Mouse (Mus musculus) brain, embryonic 14.5 days (tissue): ENCODE measurements around the gene Pnkp.

ENCODE experiments used
- CTCF ChIP-seq: fragments of 200-500 bp; IDR thresholded peaks from 2 replicates; pipeline ENCODE4 v1.5.1; 2012; ENCODE audit warnings: inconsistent platforms, mild to moderate bottlenecking, moderate library complexity, borderline replicate concordance; ENCODE audit not compliant: insufficient read depth, insufficient read length; ENCODE audit errors: extremely low read depth
- POLR2A ChIP-seq: fragments of 200-500 bp; IDR thresholded peaks from 2 replicates; pipeline ENCODE4 v1.6.1; 2012; ENCODE audit warnings: mild to moderate bottlenecking, inconsistent platforms, borderline replicate concordance; ENCODE audit not compliant: poor library complexity, insufficient read depth, insufficient read length, severe bottlenecking; ENCODE audit errors: extremely low read depth

DNA sequence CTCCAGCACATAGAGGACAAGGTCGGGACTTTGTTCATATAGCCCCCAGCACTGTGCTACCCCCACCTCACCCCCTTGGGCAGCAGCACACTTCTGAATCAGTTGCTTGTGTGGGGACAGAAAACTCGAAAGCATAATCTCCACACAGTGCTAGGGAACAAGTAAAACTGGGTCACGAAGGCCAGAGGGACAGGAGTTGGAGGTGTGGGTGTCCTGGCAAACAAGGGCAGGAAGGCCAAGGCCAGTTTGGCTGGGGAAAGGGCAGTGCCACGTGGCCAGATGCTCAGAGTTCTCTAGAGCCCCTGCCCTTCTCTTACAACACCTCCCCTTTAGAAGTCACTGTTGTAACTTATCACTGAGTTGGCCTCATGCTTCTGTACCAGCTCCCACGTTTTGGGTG, 37.1 kb upstream of the Pnkp start:
- TF ChIP-seq CTCF (no peak), POLR2A (no peak)
